Mouse (Mus musculus) small intestine, adult 2 months (tissue): ENCODE results near the gene Rab14. TPM values are rescaled to one million over a fixed set of nuclear protein-coding genes. Genes with fewer than 3 reads are reported as not detected.
A peak's percentile ranks its signal among the peaks of the same experiment; 100 is the strongest.

ENCODE experiments used
- H3K27ac ChIP-seq: fragments of 200-500 bp; 2 replicates; pipeline ENCODE4 v1.5.1; 2012; ENCODE audit warnings: low read depth, low read length, control low read depth, inconsistent platforms; ENCODE audit not compliant: insufficient read depth
- H3K27me3 ChIP-seq: fragments of 200-500 bp; 2 replicates; pipeline ENCODE4 v1.6.1; 2012; ENCODE audit warnings: mild to moderate bottlenecking, moderate library complexity, low read length, inconsistent platforms; ENCODE audit not compliant: control insufficient read depth, insufficient read depth
- H3K36me3 ChIP-seq: fragments of 200-500 bp; 2 replicates; pipeline ENCODE4 v1.6.1; 2012; ENCODE audit warnings: mild to moderate bottlenecking, low read length, control low read depth, inconsistent platforms; ENCODE audit not compliant: control insufficient read depth, insufficient read depth
- H3K4me1 ChIP-seq: fragments of 200-500 bp; 2 replicates; pipeline ENCODE4 v1.6.1; 2012; ENCODE audit warnings: low read length, inconsistent platforms, mixed read lengths; ENCODE audit not compliant: control insufficient read depth, insufficient read depth, insufficient read length
- H3K4me3 ChIP-seq: fragments of 200-500 bp; 2 replicates; pipeline ENCODE4 v1.5.1; 2012; ENCODE audit warnings: low read depth, mild to moderate bottlenecking, control low read depth, inconsistent platforms, low read length, moderate library complexity
- CTCF ChIP-seq: fragments of 200-500 bp; IDR thresholded peaks from 2 replicates; pipeline ENCODE4 v1.5.1; 2012; ENCODE audit warnings: low read depth, mild to moderate bottlenecking, control low read depth, inconsistent platforms, low read length, moderate library complexity, mixed read lengths; ENCODE audit not compliant: insufficient replicate concordance, insufficient read length; ENCODE audit errors: extremely low read depth
- POLR2A ChIP-seq: fragments of 200-500 bp; IDR thresholded peaks from 2 replicates; pipeline ENCODE4 v1.6.1; 2012; ENCODE audit warnings: low read depth, mild to moderate bottlenecking, control low read depth, inconsistent platforms, low read length, moderate library complexity
- WGBS: fragments of 180-500 bp; shearing (Covaris S2); methylation state at CpG from one replicate; pipeline ENCODE4 v1.1.7; 2018; 5-methylcytosine and 5-hydroxymethylcytosine counted together
- polyA plus RNA-seq: library from polyadenylated mRNA; depleted of rRNA; stranded (reverse); fragments of >200 nt; gene quantifications from 2 replicates; pipeline ENCODE4 v1.2.3, GENCODE M21; 2012; rRNA removed

Rab14 gene
- polyA plus RNA-seq = 28.2 and 239 TPM in 2 replicates

GRCm38 (mm10) chr2:35200898-35201668 is at the start of gene Rab14:
TSS of gene Rab14 (minus strand) at chr2:35201120.
- Histone ChIP-seq H3K4me1 (no peaks in the 10 kb centered on the region; the same call in 1 of the 2 replicates), H3K36me3 (no peaks in the 10 kb centered on the region; the same call in none of the 2 replicates), H3K27me3 (no peaks in the 10 kb centered on the region), H3K27ac (peak within 1 kb of the TSS; percentile 93), H3K4me3 (peak within 1 kb of the TSS; percentile 95)
- TF ChIP-seq POLR2A (peak; percentile 53; the same call in 1 of the 2 replicates), CTCF (no peak)
- under 1% methylated on average over 47 of the region's 47 CpGs for WGBS

DNA sequence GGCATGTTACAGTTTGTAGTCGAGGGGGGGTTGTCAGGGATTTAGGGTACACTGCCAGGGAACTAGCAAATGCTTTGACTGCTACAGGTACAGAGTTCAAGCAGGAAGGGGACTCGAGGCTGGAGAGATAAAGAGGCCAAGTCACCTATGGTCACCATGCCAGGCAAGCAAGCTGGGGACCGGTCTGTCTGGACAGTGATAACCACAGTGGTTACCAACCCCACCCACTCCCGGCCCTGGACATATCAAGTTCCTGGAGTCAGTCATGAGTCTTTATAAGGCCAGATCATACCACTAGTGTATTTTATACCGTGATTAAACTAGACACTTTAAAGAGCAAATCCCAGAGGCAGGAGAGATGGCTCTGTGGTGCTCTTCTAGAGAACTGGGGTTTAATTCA is 46.8 kb upstream of the Rab14 start:
- no peaks in the 10 kb centered on the region for H3K4me1 ChIP-seq
- WGBS = 36% methylated on average over 5 of the region's 5 CpGs
- no peak overlapping the region for H3K27ac ChIP-seq
- no peaks in the 10 kb centered on the region for H3K36me3 ChIP-seq
- TF ChIP-seq CTCF (no peak), POLR2A (no peak)
- no peaks in the 10 kb centered on the region for H3K27me3 ChIP-seq
- no peak overlapping the region for H3K4me3 ChIP-seq

GRCm38 (mm10) chr2:35244241-35244640 is 43.3 kb upstream of the Rab14 start:
- 39% methylated on average over 3 of the region's 3 CpGs for WGBS
- no peak for TF ChIP-seq POLR2A
- no peak for TF ChIP-seq CTCF
- H3K27ac ChIP-seq = no peak overlapping the region

GRCm38 (mm10) chr2:35235021-35235420 is 34.1 kb upstream of the Rab14 start:
- Histone ChIP-seq H3K27me3 (no peaks in the 10 kb centered on the region), H3K27ac (no peak overlapping the region), H3K4me1 (peaks cover 2% of the 10 kb centered on the region; the same call in 1 of the 2 replicates), H3K36me3 (no peaks in the 10 kb centered on the region), H3K4me3 (no peak overlapping the region)
- TF ChIP-seq CTCF = no peak
- TF ChIP-seq POLR2A = no peak
- 85% methylated on average over 6 of the region's 6 CpGs for WGBS

More at GRCm38 (mm10) chr2:35244241-35244640, 43.3 kb upstream of the Rab14 start:
- H3K4me1 ChIP-seq = no peaks in the 10 kb centered on the region
- no peak overlapping the region for H3K4me3 ChIP-seq
- no peaks in the 10 kb centered on the region for H3K36me3 ChIP-seq
- H3K27me3 ChIP-seq = no peaks in the 10 kb centered on the region

- 51% methylated on average over 3 of the region's 3 CpGs for WGBS
- Histone ChIP-seq H3K4me1 (peaks cover 2% of the 10 kb centered on the region; the same call in 1 of the 2 replicates), H3K4me3 (no peak overlapping the region), H3K27me3 (no peaks in the 10 kb centered on the region), H3K27ac (no peak overlapping the region), H3K36me3 (no peaks in the 10 kb centered on the region)
- no peak for TF ChIP-seq CTCF
- TF ChIP-seq POLR2A = no peak
Observed at GRCm38 (mm10) chr2:35233898-35234297, 33.0 kb upstream of the Rab14 start.

DNA sequence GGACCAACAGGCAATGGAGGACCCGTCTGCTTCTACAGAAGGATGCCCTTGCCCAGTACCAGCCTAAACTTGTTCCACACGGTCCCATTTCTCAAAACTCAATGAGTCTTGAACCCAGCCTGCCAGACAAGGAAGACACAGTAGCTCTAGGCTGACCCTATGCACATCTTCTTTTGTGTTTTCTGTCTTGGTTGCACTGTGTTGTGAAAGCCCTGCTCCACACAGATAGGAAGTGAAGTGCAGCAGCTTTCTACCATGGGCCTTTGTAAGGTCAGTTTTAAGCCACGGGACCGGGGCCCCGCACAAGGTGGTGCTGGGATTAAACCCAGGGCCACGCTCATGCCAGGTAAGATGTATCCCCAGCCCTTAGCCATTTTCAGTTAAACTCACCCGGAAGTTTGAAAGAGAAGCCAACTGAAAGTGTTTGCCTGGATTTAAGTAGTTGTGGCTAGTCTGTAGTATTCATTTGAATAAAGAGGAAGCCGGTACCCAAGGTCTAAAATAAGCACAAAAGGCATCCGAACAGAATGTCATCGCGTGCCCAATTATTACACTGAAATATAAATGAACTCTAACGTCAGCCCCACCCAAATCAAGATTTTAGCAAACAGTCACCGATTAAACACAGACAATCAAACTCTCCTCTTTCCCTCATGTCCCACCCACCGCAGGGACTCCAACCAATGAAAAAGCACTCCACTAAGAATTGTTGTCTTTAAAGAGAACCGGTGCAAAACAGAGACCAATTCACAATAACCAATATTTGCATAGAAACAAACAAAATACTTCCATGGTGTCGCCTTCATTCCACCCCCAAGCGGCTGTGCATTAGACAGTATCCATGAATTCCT is 31.9 kb upstream of the Rab14 start:
- 61% methylated on average over 17 of the region's 17 CpGs for WGBS
- Histone ChIP-seq H3K4me3 (peak overlapping the region; percentile 20; the same call in 1 of the 2 replicates), H3K27ac (no peak overlapping the region; the same call in 1 of the 2 replicates), H3K27me3 (no peaks in the 10 kb centered on the region), H3K36me3 (no peaks in the 10 kb centered on the region), H3K4me1 (no peaks in the 10 kb centered on the region; the same call in 1 of the 2 replicates)
- TF ChIP-seq POLR2A (no peak), CTCF (no peak)
